Mouse (Mus musculus) midbrain, embryonic 10.5 days (tissue): ENCODE results near the gene 1700024G13Rik. TPM values are rescaled to one million over a fixed set of nuclear protein-coding genes. Genes with fewer than 3 reads are reported as not detected.
"Not testable (repeated sequence)": the region's sequence is repeated elsewhere in the genome, so short reads cannot be mapped to it uniquely, and the experiment has no call there.

Experiments
- DNase-seq: peaks from one replicate; pipeline ENCODE4 v3.0.0-alpha.2; 2017; ENCODE audit warnings: low spot score
- H3K27ac ChIP-seq: fragments of 300-500 bp; sonication (generic); replicated peaks from 2 replicates; pipeline ENCODE4 v1.5.1; 2016; ENCODE audit warnings: mild to moderate bottlenecking
- H3K27me3 ChIP-seq: fragments of 300-500 bp; sonication (generic); 2 replicates; pipeline ENCODE4 v1.6.1; 2016; ENCODE audit warnings: low read depth, mild to moderate bottlenecking; ENCODE audit not compliant: poor library complexity, severe bottlenecking
- H3K36me3 ChIP-seq: fragments of 300-500 bp; sonication (generic); 2 replicates; pipeline ENCODE4 v1.6.1; 2016; ENCODE audit warnings: mild to moderate bottlenecking, moderate library complexity
- H3K4me1 ChIP-seq: fragments of 300-500 bp; sonication (generic); 2 replicates; pipeline ENCODE4 v1.6.1; 2016
- H3K4me3 ChIP-seq: fragments of 300-500 bp; sonication (generic); 2 replicates; pipeline ENCODE4 v1.5.1; 2016; ENCODE audit warnings: mild to moderate bottlenecking, moderate library complexity
- H3K9me3 ChIP-seq: fragments of 300-500 bp; sonication (generic); replicated peaks from 2 replicates; pipeline ENCODE4 v1.6.1; 2016; ENCODE audit warnings: mild to moderate bottlenecking
- WGBS: fragments of 180-500 bp; shearing (Covaris S2); methylation state at CpG from one replicate; pipeline ENCODE4 v1.1.7; 2016; 5-methylcytosine and 5-hydroxymethylcytosine counted together
- polyA plus RNA-seq: library from polyadenylated mRNA; unstranded; fragments of >200 nt; fragmentation: Nextera tagmentation; extraction: Ambion mirVana; gene quantifications from 2 replicates; pipeline ENCODE4 v1.2.1, GENCODE M21; 2016

The 1700024G13Rik gene
- polyA plus RNA-seq, 1 experiment from 2014 or later, result not detected

DNA sequence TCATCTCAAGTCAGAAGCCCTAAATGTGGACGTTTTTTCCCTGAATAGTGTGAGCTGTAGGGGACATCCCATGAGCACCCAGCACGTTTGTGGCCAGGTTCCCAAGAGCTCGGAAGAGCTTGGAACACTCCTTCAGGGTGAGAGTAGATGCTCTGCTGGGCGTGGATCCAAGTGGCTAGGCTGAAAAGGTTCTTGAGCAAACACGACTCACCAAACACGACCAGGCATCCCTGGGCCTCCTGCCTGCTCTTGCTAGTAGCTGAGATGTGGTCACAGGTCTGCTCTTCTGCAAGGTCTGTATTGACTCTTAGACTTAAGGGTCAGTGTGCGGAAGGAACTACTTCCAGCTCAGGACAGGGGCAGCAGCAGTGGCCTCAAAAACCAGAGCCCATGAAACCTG is 18.4 kb downstream of the 1700024G13Rik start:
- Histone ChIP-seq H3K27me3 (no peaks in the 10 kb centered on the region), H3K36me3 (no peaks in the 10 kb centered on the region), H3K9me3 (no peaks in the 10 kb centered on the region), H3K4me1 (0 out of 2 replicates have a peak, but pooled peaks cover 1% of the 10 kb centered on the region), H3K27ac (no peak overlapping the region), H3K4me3 (no peak overlapping the region)
- 77% methylated on average over 7 of the region's 7 CpGs for WGBS
- no peak for DNase-seq

DNA sequence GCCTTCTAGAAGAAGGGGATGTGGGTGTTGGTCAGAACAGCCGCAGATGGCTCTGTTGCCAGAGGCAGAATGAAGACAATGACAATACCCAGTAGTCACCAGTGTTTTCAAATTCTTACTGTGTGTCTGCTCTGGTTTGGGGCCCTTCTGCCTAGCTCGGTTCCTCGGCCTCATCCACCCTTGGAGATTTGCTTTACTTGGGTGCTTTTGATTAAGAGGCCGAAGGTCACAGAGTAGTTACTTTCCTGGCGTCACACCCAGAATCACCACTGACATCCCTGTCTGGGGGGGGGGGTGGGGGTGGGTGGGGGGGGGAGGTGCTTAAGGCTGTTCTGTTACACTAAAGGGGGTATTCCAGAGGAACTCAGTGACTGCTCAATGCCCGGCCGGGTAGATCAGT is 23.8 kb downstream of the 1700024G13Rik start:
- no peaks in the 10 kb centered on the region for H3K27me3 ChIP-seq

GRCm38 (mm10) chr14:32351181-32351920 is 36.8 kb downstream of the 1700024G13Rik start:
- H3K9me3 ChIP-seq, DNase-seq, H3K27me3 ChIP-seq, H3K27ac ChIP-seq, H3K4me1 ChIP-seq, H3K4me3 ChIP-seq: not testable (repeated sequence)
- H3K36me3 ChIP-seq, result peaks cover 16% of the 10 kb centered on the region
- 25% methylated on average over 6 of the region's 6 CpGs for WGBS

More for the DNA sequence above, 23.8 kb downstream of the 1700024G13Rik start:
- WGBS, result 57% methylated on average over 7 of the region's 7 CpGs
- H3K36me3 ChIP-seq, result no peaks in the 10 kb centered on the region
- no peak for DNase-seq
- no peak overlapping the region for H3K4me3 ChIP-seq
- H3K9me3 ChIP-seq, result 0 out of 2 replicates have a peak, but pooled peaks cover 5% of the 10 kb centered on the region
- 0 out of 2 replicates have a peak, but pooled peaks cover 5% of the 10 kb centered on the region for H3K4me1 ChIP-seq
- no peak overlapping the region for H3K27ac ChIP-seq

DNA sequence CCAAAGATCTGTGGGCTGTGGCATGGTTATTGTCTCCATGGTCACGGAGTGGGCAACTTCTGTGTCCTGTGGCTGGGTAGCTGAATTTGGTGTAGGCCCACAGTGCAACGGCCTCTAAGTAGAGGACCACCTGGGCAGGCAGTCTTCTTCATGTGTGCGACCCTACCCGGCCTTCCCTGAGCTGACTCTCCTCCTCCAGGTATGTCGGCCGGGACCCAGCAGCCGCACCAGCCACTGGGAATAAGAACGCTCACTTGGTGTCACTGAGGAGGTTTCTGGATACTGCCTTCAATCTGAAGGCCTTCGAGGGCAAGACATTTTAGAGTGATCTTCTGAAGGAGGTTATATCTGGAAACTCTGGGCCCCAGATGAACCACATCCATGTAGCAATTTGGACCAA is 40.9 kb downstream of the 1700024G13Rik start:
- no peaks in the 10 kb centered on the region for H3K4me1 ChIP-seq
- peaks cover 52% of the 10 kb centered on the region for H3K36me3 ChIP-seq
- DNase-seq, result no peak
- H3K27me3 ChIP-seq, result no peaks in the 10 kb centered on the region
- H3K9me3 ChIP-seq, result no peaks in the 10 kb centered on the region
- no peak overlapping the region for H3K27ac ChIP-seq
- WGBS, result 91% methylated on average over 9 of the region's 9 CpGs
- H3K4me3 ChIP-seq, result no peak overlapping the region

GRCm38 (mm10) chr14:32344694-32345093 is 43.5 kb downstream of the 1700024G13Rik start:
- 90% methylated on average over 9 of the region's 10 CpGs for WGBS
- Histone ChIP-seq H3K27ac (no peak overlapping the region), H3K36me3 (peaks cover 78% of the 10 kb centered on the region), H3K27me3 (no peaks in the 10 kb centered on the region), H3K9me3 (no peaks in the 10 kb centered on the region), H3K4me1 (no peaks in the 10 kb centered on the region), H3K4me3 (no peak overlapping the region)
- DNase-seq, result no peak

GRCm38 (mm10) chr14:32344176-32344575 is 44.0 kb downstream of the 1700024G13Rik start:
- Histone ChIP-seq H3K27ac (no peak overlapping the region), H3K36me3 (peaks cover 82% of the 10 kb centered on the region), H3K4me3 (no peak overlapping the region), H3K4me1 (no peaks in the 10 kb centered on the region), H3K27me3 (no peaks in the 10 kb centered on the region), H3K9me3 (no peaks in the 10 kb centered on the region)
- no peak for DNase-seq
- 89% methylated on average over 7 of the region's 7 CpGs for WGBS

- H3K27me3 ChIP-seq, result no peaks in the 10 kb centered on the region
- no peak overlapping the region for H3K4me3 ChIP-seq
- H3K36me3 ChIP-seq, result peaks cover 92% of the 10 kb centered on the region
- H3K4me1 ChIP-seq, result no peaks in the 10 kb centered on the region
- 94% methylated on average over 7 of the region's 7 CpGs for WGBS
- no peak overlapping the region for H3K27ac ChIP-seq
- no peaks in the 10 kb centered on the region for H3K9me3 ChIP-seq
- no peak for DNase-seq
Observed at GRCm38 (mm10) chr14:32341823-32342222, 46.4 kb downstream of the 1700024G13Rik start.

DNA sequence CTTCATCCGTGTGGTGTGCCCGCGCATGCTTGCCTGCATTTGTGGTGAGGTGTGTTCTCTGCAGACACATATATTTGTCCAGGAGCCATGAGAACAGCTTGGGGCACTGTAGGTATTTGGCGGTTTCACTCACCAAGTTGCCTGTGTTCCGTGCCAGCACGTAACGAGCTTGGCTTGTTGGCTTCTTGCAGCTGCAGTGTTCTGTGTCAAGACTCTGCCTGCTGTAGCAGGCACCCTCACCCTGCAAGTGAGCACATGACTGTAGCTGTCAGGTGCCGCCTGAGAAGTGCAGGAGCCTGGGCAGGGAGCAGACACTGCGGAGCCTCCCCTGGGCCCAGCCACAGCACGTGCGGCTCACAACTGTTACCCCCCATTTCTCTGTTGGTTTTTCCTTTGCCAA is 51.6 kb downstream of the 1700024G13Rik start:
- no peak overlapping the region for H3K27ac ChIP-seq
- H3K27me3 ChIP-seq, result no peaks in the 10 kb centered on the region
- H3K4me3 ChIP-seq, result no peak overlapping the region
- DNase-seq, result no peak
- WGBS, result 90% methylated on average over 11 of the region's 11 CpGs
- H3K4me1 ChIP-seq, result no peaks in the 10 kb centered on the region
- no peaks in the 10 kb centered on the region for H3K9me3 ChIP-seq
- H3K36me3 ChIP-seq, result peaks cover 82% of the 10 kb centered on the region

DNA sequence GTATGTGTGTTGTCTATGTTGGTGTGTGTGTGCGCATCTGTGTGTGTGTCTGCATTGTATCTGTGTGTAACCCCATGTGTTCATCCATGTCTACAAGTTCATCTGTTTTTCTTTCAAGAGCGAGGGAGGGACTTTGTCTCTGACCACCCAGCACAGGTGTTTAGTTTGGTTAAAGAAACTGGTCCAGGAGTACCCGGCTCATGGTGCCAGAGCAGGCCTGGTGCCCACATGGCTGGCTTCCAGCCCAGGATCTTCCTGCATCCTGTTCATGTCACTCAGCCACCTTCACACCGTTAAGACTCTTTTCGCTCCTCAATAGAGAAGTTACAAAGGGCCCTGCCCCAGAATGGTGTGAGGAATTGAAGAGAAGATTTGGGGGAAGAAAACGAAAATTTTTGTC is 52.2 kb downstream of the 1700024G13Rik start:
- no peaks in the 10 kb centered on the region for H3K9me3 ChIP-seq
- no peaks in the 10 kb centered on the region for H3K27me3 ChIP-seq
- DNase-seq, result no peak
- H3K4me1 ChIP-seq, result no peaks in the 10 kb centered on the region
- H3K4me3 ChIP-seq, result no peak overlapping the region
- peaks cover 77% of the 10 kb centered on the region for H3K36me3 ChIP-seq
- 86% methylated on average over 6 of the region's 6 CpGs for WGBS
- no peak overlapping the region for H3K27ac ChIP-seq

DNA sequence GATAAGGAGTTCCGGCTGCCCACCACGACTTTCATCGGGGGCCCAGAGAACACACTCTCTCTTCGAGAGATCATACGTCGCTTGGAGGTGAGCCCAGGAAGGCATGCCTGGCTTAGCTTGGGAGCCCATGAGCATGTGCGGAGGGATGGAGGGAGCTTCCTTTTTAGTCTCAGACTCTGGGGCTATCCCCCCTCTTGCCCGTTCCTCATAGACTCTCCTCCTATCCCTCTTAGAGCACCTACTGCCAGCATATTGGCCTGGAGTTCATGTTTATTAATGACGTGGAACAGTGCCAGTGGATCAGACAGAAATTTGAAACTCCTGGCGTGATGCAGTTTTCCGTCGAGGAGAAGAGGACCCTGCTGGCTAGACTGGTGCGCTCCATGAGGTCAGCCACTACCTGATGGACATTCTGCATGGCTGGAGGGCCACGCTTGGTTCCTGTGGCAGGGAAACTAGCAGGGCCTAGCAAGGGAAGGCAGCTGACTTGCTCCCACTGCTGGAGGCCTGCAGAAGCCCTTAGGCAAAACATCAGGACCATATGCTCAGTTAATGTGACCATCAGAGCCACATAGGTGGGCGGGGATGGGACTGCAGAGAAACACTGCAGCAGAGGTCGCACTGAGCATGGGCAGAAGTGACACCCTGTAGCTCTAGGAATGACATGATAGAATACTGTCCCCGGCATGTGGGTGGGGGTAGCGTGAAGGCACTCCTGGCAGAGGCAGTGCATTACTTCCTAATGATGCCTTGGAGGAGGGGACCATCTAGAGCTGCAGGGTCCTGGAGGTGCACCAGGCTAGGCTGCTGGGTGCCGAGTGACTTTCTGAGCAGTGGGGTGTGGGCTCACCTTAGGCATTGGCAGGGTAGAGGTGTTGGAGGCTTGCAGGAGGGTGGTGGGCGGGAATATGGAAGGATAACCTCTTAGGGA is 55.4 kb downstream of the 1700024G13Rik start:
- H3K4me1 ChIP-seq, result no peaks in the 10 kb centered on the region
- peaks cover 46% of the 10 kb centered on the region for H3K36me3 ChIP-seq
- 92% methylated on average over 20 of the region's 20 CpGs for WGBS
- no peak overlapping the region for H3K27ac ChIP-seq
- H3K27me3 ChIP-seq, result no peaks in the 10 kb centered on the region
- no peak overlapping the region for H3K4me3 ChIP-seq
- no peak for DNase-seq
- no peaks in the 10 kb centered on the region for H3K9me3 ChIP-seq

GRCm38 (mm10) chr14:32327366-32327765 is 60.8 kb downstream of the 1700024G13Rik start:
- peaks cover 6% of the 10 kb centered on the region for H3K36me3 ChIP-seq
- no peaks in the 10 kb centered on the region for H3K27me3 ChIP-seq
- H3K9me3 ChIP-seq, result no peaks in the 10 kb centered on the region
- H3K27ac ChIP-seq, result no peak overlapping the region
- no peak overlapping the region for H3K4me3 ChIP-seq
- DNase-seq, result no peak
- H3K4me1 ChIP-seq, result peaks cover 9% of the 10 kb centered on the region
- 92% methylated on average over 9 of the region's 9 CpGs for WGBS
